Mouse (Mus musculus): ENCODE data around the gene Srpk2. TPM values are rescaled to one million over a fixed set of nuclear protein-coding genes. Genes with fewer than 3 reads are reported as not detected.

The Srpk2 gene
- total and polyA plus RNA-seq, 3 experiments, result 11.2 to 41.7 (median 16.9) TPM

- no peak for DNase-seq (ENCODE audit: low read depth, low spot score)
- Histone ChIP-seq H3K9me3 (replicated peaks; ENCODE audit: insufficient read depth, low read length) (no peaks in the 10 kb centered on the region), H3K79me2 (ENCODE audit: control insufficient read depth, insufficient read depth, low read length, poor library complexity) (no peaks in the 10 kb centered on the region), H3K9ac (ENCODE audit: control insufficient read depth, low read depth, low read length, poor library complexity, severe bottlenecking) (no peak overlapping the region), H3K36me3 (ENCODE audit: control insufficient read depth in 1 of 2, insufficient read depth in 2 of 2, low read length in 2 of 2) (peaks cover 0 to 75% of the 10 kb centered on the region in 2 experiments; a peak in 2 of 4 replicates), H3K27ac (ENCODE audit: control insufficient read depth, low read depth, low read length) (no peak overlapping the region), H3K27me3 (ENCODE audit: control insufficient read depth in 1 of 2, insufficient read depth in 2 of 2, low read length in 2 of 2) (no peaks in the 10 kb centered on the region), H3K4me1 (ENCODE audit: control insufficient read depth in 1 of 2, insufficient read depth in 2 of 2, low read length in 2 of 2) (no peaks in the 10 kb centered on the region), H3K4me3 (ENCODE audit: control insufficient read depth in 1 of 2, insufficient read depth in 1 of 2, low read depth in 2 of 2, low read length in 2 of 2) (no peak overlapping the region)
- no peak for TF ChIP-seq KAT2A (conservative IDR thresholded peaks at IDR 0.05; ENCODE audit: low read depth, low read length)
- TF ChIP-seq TBP (IDR thresholded peaks at IDR 0.05; ENCODE audit: low read depth, low read length), result no peak
- TF ChIP-seq ZNF384 (IDR thresholded peaks at IDR 0.05; ENCODE audit: low read depth, low read length), result no peak
- no peak for TF ChIP-seq USF2 (IDR thresholded peaks at IDR 0.05; ENCODE audit: borderline replicate concordance in 1 of 2, insufficient read depth in 1 of 2, low read depth in 1 of 2, low read length in 2 of 2)
- TF ChIP-seq CHD1 (IDR thresholded peaks at IDR 0.05; ENCODE audit: low read depth, low read length), result no peak
- no peak for TF ChIP-seq USF1 (IDR thresholded peaks at IDR 0.05; ENCODE audit: low read depth, low read length)
- TF ChIP-seq ZKSCAN1 (IDR thresholded peaks at IDR 0.05; ENCODE audit: low read depth, low read length), result no peak
- no peak for TF ChIP-seq NELFE (IDR thresholded peaks at IDR 0.05; ENCODE audit: low read depth, low read length)
Measured at GRCm38 (mm10) chr5:23496933-23497332, 187.5 kb downstream of the Srpk2 start.

GRCm38 (mm10) chr5:23496396-23496795 lies 188.0 kb downstream of the Srpk2 start:
- Histone ChIP-seq H3K79me2 (ENCODE audit: control insufficient read depth, insufficient read depth, low read length, poor library complexity) (no peaks in the 10 kb centered on the region), H3K36me3 (ENCODE audit: control insufficient read depth in 1 of 2, insufficient read depth in 2 of 2, low read length in 2 of 2) (peaks cover 0 to 71% of the 10 kb centered on the region in 2 experiments; a peak in 2 of 4 replicates), H3K9ac (ENCODE audit: control insufficient read depth, low read depth, low read length, poor library complexity, severe bottlenecking) (no peak overlapping the region), H3K27ac (ENCODE audit: control insufficient read depth, low read depth, low read length) (no peak overlapping the region), H3K4me3 (ENCODE audit: control insufficient read depth in 1 of 2, insufficient read depth in 1 of 2, low read depth in 2 of 2, low read length in 2 of 2) (no peak overlapping the region), H3K4me1 (ENCODE audit: control insufficient read depth in 1 of 2, insufficient read depth in 2 of 2, low read length in 2 of 2) (no peaks in the 10 kb centered on the region), H3K27me3 (ENCODE audit: control insufficient read depth in 1 of 2, insufficient read depth in 2 of 2, low read length in 2 of 2) (no peaks in the 10 kb centered on the region), H3K9me3 (replicated peaks; ENCODE audit: insufficient read depth, low read length) (no peaks in the 10 kb centered on the region)
- no peak for TF ChIP-seq GABPA (IDR thresholded peaks at IDR 0.05; ENCODE audit: low read depth, low read length)
- TF ChIP-seq MXI1 (IDR thresholded peaks at IDR 0.05; ENCODE audit: low read depth, low read length), result no peak
- TF ChIP-seq MEF2A (IDR thresholded peaks at IDR 0.05; ENCODE audit: extremely low read depth, insufficient replicate concordance, low read depth, low read length, poor library complexity, severe bottlenecking), result no peak
- TF ChIP-seq MAFK (IDR thresholded peaks at IDR 0.05; ENCODE audit: borderline replicate concordance, low read depth, low read length), result no peak
- no peak for TF ChIP-seq ZC3H11A (IDR thresholded peaks at IDR 0.05; ENCODE audit: low read depth, low read length)
- TF ChIP-seq ETS1 (IDR thresholded peaks at IDR 0.05; ENCODE audit: low read depth, low read length), result no peak
- DNase-seq (ENCODE audit: low read depth, low spot score), result no peak

- Histone ChIP-seq H3K9ac (ENCODE audit: control insufficient read depth, low read depth, low read length, poor library complexity, severe bottlenecking) (no peak overlapping the region), H3K4me3 (ENCODE audit: control insufficient read depth in 1 of 2, insufficient read depth in 1 of 2, low read depth in 2 of 2, low read length in 2 of 2) (no peak overlapping the region), H3K79me2 (ENCODE audit: control insufficient read depth, insufficient read depth, low read length, poor library complexity) (no peaks in the 10 kb centered on the region), H3K9me3 (replicated peaks; ENCODE audit: insufficient read depth, low read length) (no peaks in the 10 kb centered on the region), H3K36me3 (ENCODE audit: control insufficient read depth in 1 of 2, insufficient read depth in 2 of 2, low read length in 2 of 2) (peaks cover 0 to 68% of the 10 kb centered on the region in 2 experiments; a peak in 2 of 4 replicates), H3K27ac (ENCODE audit: control insufficient read depth, low read depth, low read length) (no peak overlapping the region), H3K27me3 (ENCODE audit: control insufficient read depth in 1 of 2, insufficient read depth in 2 of 2, low read length in 2 of 2) (no peaks in the 10 kb centered on the region), H3K4me1 (ENCODE audit: control insufficient read depth in 1 of 2, insufficient read depth in 2 of 2, low read length in 2 of 2) (no peaks in the 10 kb centered on the region)
- TF ChIP-seq MAZ (IDR thresholded peaks at IDR 0.05; ENCODE audit: low read depth, low read length) (no peak), CTCF (IDR thresholded peaks at IDR 0.05 in 2 of 3, conservative IDR thresholded peaks at IDR 0.05 in 1 of 3; ENCODE audit: control insufficient read depth in 1 of 3, insufficient read depth in 1 of 3, low read depth in 2 of 3, low read length in 3 of 3, poor library complexity in 1 of 3, severe bottlenecking in 1 of 3) (no peak), MEF2A (IDR thresholded peaks at IDR 0.05; ENCODE audit: extremely low read depth, insufficient replicate concordance, low read depth, low read length, poor library complexity, severe bottlenecking) (no peak), SIN3A (IDR thresholded peaks at IDR 0.05; ENCODE audit: low read length) (no peak), RAD21 (IDR thresholded peaks at IDR 0.05; ENCODE audit: low read depth, low read length) (no peak)
- no peak for DNase-seq (ENCODE audit: low read depth, low spot score)
Measured at GRCm38 (mm10) chr5:23490797-23491196, 193.6 kb downstream of the Srpk2 start.
